Mouse (Mus musculus) hindbrain, embryonic 11.5 days (tissue): ENCODE data around the gene Dhx37. TPM values are rescaled to one million over a fixed set of nuclear protein-coding genes. Genes with fewer than 3 reads are reported as not detected.

Experiments
- ATAC-seq: fragments of 200-750 bp; cut with Nextera tagmentation; 2 replicates; pipeline ENCODE4 v1.8.0; 2017; ENCODE audit warnings: mild to moderate bottlenecking, moderate TSS enrichment, moderate library complexity; ENCODE audit not compliant: low FRiP score
- DNase-seq: peaks from one replicate; pipeline ENCODE4 v3.0.0-alpha.2; 2015; ENCODE audit warnings: low spot score
- H3K27ac ChIP-seq: fragments of 300-500 bp; sonication (generic); 2 replicates; pipeline ENCODE4 v1.5.1; 2014; ENCODE audit warnings: mild to moderate bottlenecking, low read depth, low read length
- H3K27me3 ChIP-seq: fragments of 300-500 bp; sonication (generic); 2 replicates; pipeline ENCODE4 v1.6.1; 2014; ENCODE audit warnings: mild to moderate bottlenecking, low read length, moderate library complexity, mixed read lengths; ENCODE audit not compliant: control insufficient read depth, insufficient read depth
- H3K36me3 ChIP-seq: fragments of 300-500 bp; sonication (generic); 2 replicates; pipeline ENCODE4 v1.6.1; 2014; ENCODE audit warnings: mild to moderate bottlenecking, low read length, moderate library complexity, mixed read lengths; ENCODE audit not compliant: control insufficient read depth, insufficient read depth
- H3K4me1 ChIP-seq: fragments of 300-500 bp; sonication (generic); replicated peaks from 2 replicates; pipeline ENCODE4 v1.6.1; 2014; ENCODE audit warnings: low read length, mixed read lengths; ENCODE audit not compliant: control insufficient read depth, insufficient read depth
- H3K4me2 ChIP-seq: fragments of 300-500 bp; sonication (generic); replicated peaks from 2 replicates; pipeline ENCODE4 v1.6.1; 2014; ENCODE audit warnings: mild to moderate bottlenecking, low read depth, low read length
- H3K4me3 ChIP-seq: fragments of 300-500 bp; sonication (generic); 2 replicates; pipeline ENCODE4 v1.5.1; 2014; ENCODE audit warnings: low read depth, low read length
- H3K9ac ChIP-seq: fragments of 300-500 bp; sonication (generic); 2 replicates; pipeline ENCODE4 v1.6.1; 2014; ENCODE audit warnings: low read depth, low read length
- H3K9me3 ChIP-seq: fragments of 300-500 bp; sonication (generic); 2 replicates; pipeline ENCODE4 v1.6.1; 2016; ENCODE audit warnings: low read length; ENCODE audit not compliant: control insufficient read depth
- WGBS: fragments of 180-500 bp; shearing (Covaris S2); extraction: QIAGEN DNeasy Blood & Tissue Kit; methylation state at CpG from one replicate; pipeline ENCODE4 v1.1.7; 2014; 5-methylcytosine and 5-hydroxymethylcytosine counted together
- polyA plus RNA-seq: library from polyadenylated mRNA; unstranded; fragments of >200 nt; fragmentation: Nextera tagmentation; extraction: Ambion mirVana; gene quantifications from 2 replicates; pipeline ENCODE4 v1.2.1, GENCODE M21; 2014

Dhx37 gene
- polyA plus RNA-seq, 1 experiment from 2014 or later, result 10.4 TPM

GRCm38 (mm10) chr5:125475601-125476285 lies 41.8 kb upstream of the Dhx37 start, which contains the start of gene Aacs:
Aacs (plus strand) TSS chr5:125475814.
- DNase-seq, result peak; percentile 97
- ATAC-seq, result peak; percentile 87
- peaks cover 5% of the 10 kb centered on the region for H3K4me1 ChIP-seq
- no peaks in the 10 kb centered on the region for H3K27me3 ChIP-seq
- H3K9ac ChIP-seq, result peak within 1 kb of the TSS; percentile 72
- WGBS, result under 1% methylated on average over 59 of the region's 60 CpGs
- H3K9me3 ChIP-seq, result no peaks in the 10 kb centered on the region
- H3K36me3 ChIP-seq, result no peaks in the 10 kb centered on the region
- peak within 1 kb of the TSS; percentile 72 for H3K4me3 ChIP-seq
- peak within 1 kb of the TSS; percentile 92 for H3K4me2 ChIP-seq
- peak within 1 kb of the TSS; percentile 58 for H3K27ac ChIP-seq

GRCm38 (mm10) chr5:125475030-125475429 lies 41.1 kb upstream of the Dhx37 start:
- no peak for DNase-seq
- H3K27me3 ChIP-seq, result no peaks in the 10 kb centered on the region
- H3K27ac ChIP-seq, result no peak overlapping the region
- peaks cover 5% of the 10 kb centered on the region for H3K4me1 ChIP-seq
- no peak for ATAC-seq
- H3K4me2 ChIP-seq, result peak overlapping the region; percentile 92
- peak overlapping the region; percentile 47; the same call in 1 of the 2 replicates for H3K9ac ChIP-seq
- no peaks in the 10 kb centered on the region for H3K9me3 ChIP-seq
- H3K36me3 ChIP-seq, result no peaks in the 10 kb centered on the region
- peak overlapping the region; percentile 72 for H3K4me3 ChIP-seq
- WGBS, result 61% methylated on average over 12 of the region's 12 CpGs

- WGBS, result 87% methylated on average over 9 of the region's 9 CpGs
- ATAC-seq, result no peak
- H3K27ac ChIP-seq, result no peak overlapping the region
These were observed 39.0 kb upstream of the Dhx37 start for GRCm38 (mm10) chr5:125472796-125473475.

DNA sequence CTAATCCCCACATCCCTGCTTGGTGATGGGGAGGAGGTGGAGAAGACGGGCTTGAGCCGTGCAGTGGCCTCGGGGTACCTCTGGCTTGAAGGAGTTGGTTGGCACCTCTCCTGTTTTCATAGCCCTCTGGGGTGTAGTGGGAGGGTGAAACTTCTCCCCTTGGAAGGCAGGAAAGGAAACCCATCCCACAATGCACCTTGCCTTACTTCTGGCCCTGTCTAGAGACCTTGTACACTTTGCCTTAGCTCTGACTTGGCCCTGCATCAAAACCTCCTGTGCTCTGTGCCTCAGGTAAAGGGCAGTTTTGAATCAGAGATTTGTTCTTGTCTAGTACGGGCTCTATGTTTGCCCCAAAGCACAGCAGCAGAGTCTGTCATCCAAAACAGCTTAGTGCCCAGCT lies 36.8 kb upstream of the Dhx37 start:
- 89% methylated on average over 4 of the region's 4 CpGs for WGBS
- H3K4me3 ChIP-seq, result no peak overlapping the region
- H3K36me3 ChIP-seq, result no peaks in the 10 kb centered on the region

More at GRCm38 (mm10) chr5:125472796-125473475, 39.0 kb upstream of the Dhx37 start:
- Histone ChIP-seq H3K4me3 (no peak overlapping the region), H3K9ac (no peak overlapping the region), H3K4me1 (peaks cover 5% of the 10 kb centered on the region), H3K9me3 (no peaks in the 10 kb centered on the region), H3K27me3 (no peaks in the 10 kb centered on the region), H3K4me2 (no peak overlapping the region), H3K36me3 (no peaks in the 10 kb centered on the region)
- DNase-seq, result no peak

GRCm38 (mm10) chr5:125467261-125467660 lies 33.3 kb upstream of the Dhx37 start:
- 91% methylated on average over 14 of the region's 14 CpGs for WGBS
- Histone ChIP-seq H3K9ac (no peak overlapping the region), H3K4me2 (no peak overlapping the region), H3K27me3 (no peaks in the 10 kb centered on the region), H3K9me3 (no peaks in the 10 kb centered on the region), H3K4me1 (no peaks in the 10 kb centered on the region), H3K36me3 (no peaks in the 10 kb centered on the region), H3K27ac (no peak overlapping the region), H3K4me3 (no peak overlapping the region)
- DNase-seq (no peak), ATAC-seq (no peak)

More for the DNA sequence above, 36.8 kb upstream of the Dhx37 start:
- Histone ChIP-seq H3K9me3 (no peaks in the 10 kb centered on the region), H3K27ac (no peak overlapping the region), H3K4me1 (no peaks in the 10 kb centered on the region), H3K9ac (no peak overlapping the region), H3K27me3 (no peaks in the 10 kb centered on the region), H3K4me2 (no peak overlapping the region)
- ATAC-seq (no peak), DNase-seq (no peak)

DNA sequence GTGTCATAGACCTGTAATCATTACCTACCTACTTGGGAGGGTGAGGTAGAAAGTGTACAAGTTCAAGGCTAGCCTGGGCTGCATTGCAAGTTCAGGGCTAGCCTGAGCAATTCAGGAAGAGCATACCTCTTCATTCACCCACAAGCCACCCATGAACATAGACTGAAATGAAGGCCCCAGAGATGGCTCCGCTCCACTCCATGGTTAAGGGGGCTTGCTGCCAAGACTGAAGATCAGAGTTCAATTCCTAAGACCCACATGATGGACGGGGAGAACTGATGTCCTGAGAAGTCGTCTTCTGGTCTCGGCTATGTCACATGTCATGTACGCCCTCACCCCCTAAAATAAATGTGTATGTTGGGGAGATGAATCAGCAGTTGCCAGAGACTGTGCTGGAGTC lies 32.6 kb upstream of the Dhx37 start:
- Histone ChIP-seq H3K27ac (no peak overlapping the region), H3K4me3 (no peak overlapping the region), H3K9ac (no peak overlapping the region), H3K9me3 (no peaks in the 10 kb centered on the region), H3K27me3 (no peaks in the 10 kb centered on the region), H3K36me3 (no peaks in the 10 kb centered on the region), H3K4me2 (no peak overlapping the region), H3K4me1 (no peaks in the 10 kb centered on the region)
- WGBS, result 92% methylated on average over 5 of the region's 5 CpGs
- DNase-seq (no peak), ATAC-seq (no peak)

- H3K9ac ChIP-seq, result no peak overlapping the region
- H3K27me3 ChIP-seq, result no peaks in the 10 kb centered on the region
- H3K4me2 ChIP-seq, result peak overlapping the region; percentile 29; the same call in 1 of the 2 replicates
- no peaks in the 10 kb centered on the region for H3K9me3 ChIP-seq
- DNase-seq (peak; percentile 96), ATAC-seq (peak; percentile 99)
- 3% methylated on average over 25 of the region's 25 CpGs for WGBS
- H3K27ac ChIP-seq, result no peak overlapping the region
- H3K4me3 ChIP-seq, result peak overlapping the region; percentile 25; the same call in 1 of the 2 replicates
- no peaks in the 10 kb centered on the region for H3K4me1 ChIP-seq
- no peaks in the 10 kb centered on the region for H3K36me3 ChIP-seq
These were observed 31.8 kb upstream of the Dhx37 start for GRCm38 (mm10) chr5:125465701-125466106.

DNA sequence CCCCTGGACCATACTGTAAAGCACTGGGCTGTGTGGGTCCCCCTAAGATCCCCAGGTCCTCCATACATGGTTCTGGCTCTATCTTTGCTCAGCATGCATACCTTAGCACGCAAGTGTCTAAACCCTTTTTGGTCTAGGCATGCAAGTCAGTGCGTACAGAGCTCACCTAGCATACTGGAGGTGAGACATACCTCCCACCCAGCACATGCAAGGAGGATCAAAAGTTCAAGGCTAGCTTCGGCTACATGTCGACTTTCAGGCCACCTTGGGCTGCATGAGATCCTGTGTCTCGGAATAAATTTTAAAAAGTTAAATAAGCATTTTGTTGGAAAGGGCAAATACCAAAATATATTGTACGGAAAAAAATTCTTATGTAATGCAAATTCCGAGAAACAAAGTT lies 31.3 kb upstream of the Dhx37 start:
- Histone ChIP-seq H3K27ac (no peak overlapping the region; the same call in 1 of the 2 replicates), H3K36me3 (no peaks in the 10 kb centered on the region), H3K4me3 (no peak overlapping the region), H3K9me3 (no peaks in the 10 kb centered on the region), H3K4me2 (no peak overlapping the region), H3K9ac (no peak overlapping the region), H3K27me3 (no peaks in the 10 kb centered on the region), H3K4me1 (no peaks in the 10 kb centered on the region)
- ATAC-seq (peak; percentile 41; the same call in 1 of the 2 replicates), DNase-seq (no peak)
- 44% methylated on average over 7 of the region's 7 CpGs for WGBS
